Mouse (Mus musculus) forebrain, embryonic 16.5 days (tissue): Measurements from ENCODE around the gene Esyt3. TPM values are rescaled to one million over a fixed set of nuclear protein-coding genes. Genes with fewer than 3 reads are reported as not detected.

Source experiments
- ATAC-seq: fragments of 200-750 bp; cut with Nextera tagmentation; 2 replicates; pipeline ENCODE4 v1.8.0; 2017; ENCODE audit warnings: mild to moderate bottlenecking, moderate library complexity
- H3K27ac ChIP-seq: fragments of 300-500 bp; sonication (generic); 2 replicates; pipeline ENCODE4 v1.5.1; 2014; ENCODE audit warnings: low read length, control low read depth
- H3K27me3 ChIP-seq: fragments of 300-500 bp; sonication (generic); replicated peaks from 2 replicates; pipeline ENCODE4 v1.6.1; 2014; ENCODE audit warnings: low read length; ENCODE audit not compliant: control insufficient read depth, insufficient read depth
- H3K36me3 ChIP-seq: fragments of 300-500 bp; sonication (generic); 2 replicates; pipeline ENCODE4 v1.6.1; 2014; ENCODE audit not compliant: control insufficient read depth, insufficient read depth
- H3K4me1 ChIP-seq: fragments of 300-500 bp; sonication (generic); replicated peaks from 2 replicates; pipeline ENCODE4 v1.6.1; 2014; ENCODE audit warnings: low read length; ENCODE audit not compliant: control insufficient read depth, insufficient read depth
- H3K4me2 ChIP-seq: fragments of 300-500 bp; sonication (generic); 2 replicates; pipeline ENCODE4 v1.6.1; 2014; ENCODE audit warnings: mild to moderate bottlenecking, low read length, control low read depth
- H3K4me3 ChIP-seq: fragments of 300-500 bp; sonication (generic); replicated peaks from 2 replicates; pipeline ENCODE4 v1.5.1; 2014; ENCODE audit warnings: mild to moderate bottlenecking, low read length, control low read depth
- H3K9ac ChIP-seq: fragments of 300-500 bp; sonication (generic); replicated peaks from 2 replicates; pipeline ENCODE4 v1.6.1; 2014; ENCODE audit warnings: low read depth, low read length, control low read depth
- H3K9me3 ChIP-seq: fragments of 300-500 bp; sonication (generic); 2 replicates; pipeline ENCODE4 v1.6.1; 2016; ENCODE audit warnings: low read length; ENCODE audit not compliant: control insufficient read depth
- WGBS: fragments of 180-500 bp; shearing (Covaris S2); extraction: QIAGEN DNeasy Blood & Tissue Kit; methylation state at CpG from one replicate; pipeline ENCODE4 v1.1.7; 2014; 5-methylcytosine and 5-hydroxymethylcytosine counted together
- polyA plus RNA-seq: library from polyadenylated mRNA; unstranded; fragments of >200 nt; fragmentation: Nextera tagmentation; extraction: Ambion mirVana; gene quantifications from 2 replicates; pipeline ENCODE4 v1.2.1, GENCODE M21; 2015

Gene Esyt3
- polyA plus RNA-seq = 0.55 and 0.66 TPM in 2 replicates

GRCm38 (mm10) chr9:99357921-99358692, at the start of gene Esyt3:
Gene Esyt3, minus strand, starts transcription at chr9:99358557.
- peak within 1 kb of the TSS; percentile 48 for H3K4me3 ChIP-seq
- H3K4me2 ChIP-seq = peak within 1 kb of the TSS; percentile 95
- H3K4me1 ChIP-seq = peaks cover 12% of the 10 kb centered on the region
- H3K27ac ChIP-seq = no peak within 1 kb of the TSS
- no peaks in the 10 kb centered on the region for H3K9me3 ChIP-seq
- H3K9ac ChIP-seq = peak within 1 kb of the TSS; percentile 52
- no peaks in the 10 kb centered on the region for H3K36me3 ChIP-seq
- peaks cover 25% of the 10 kb centered on the region for H3K27me3 ChIP-seq
- under 1% methylated on average over 54 of the region's 66 CpGs for WGBS
- ATAC-seq = peak; percentile 70

- 0 out of 2 replicates have a peak, but pooled peaks have one; percentile 26 for ATAC-seq
- Histone ChIP-seq H3K4me3 (no peak overlapping the region), H3K9ac (no peak overlapping the region), H3K36me3 (no peaks in the 10 kb centered on the region), H3K9me3 (no peaks in the 10 kb centered on the region), H3K27me3 (no peaks in the 10 kb centered on the region), H3K4me2 (no peak overlapping the region), H3K4me1 (peaks cover 8% of the 10 kb centered on the region), H3K27ac (no peak overlapping the region)
- WGBS = 61% methylated on average over 9 of the region's 9 CpGs
Measured at GRCm38 (mm10) chr9:99401288-99401974, 43.1 kb upstream of the Esyt3 start.

GRCm38 (mm10) chr9:99400781-99401180, 42.4 kb upstream of the Esyt3 start:
- Histone ChIP-seq H3K4me3 (no peak overlapping the region), H3K9me3 (no peaks in the 10 kb centered on the region), H3K9ac (no peak overlapping the region), H3K4me2 (no peak overlapping the region), H3K27me3 (no peaks in the 10 kb centered on the region), H3K36me3 (no peaks in the 10 kb centered on the region), H3K4me1 (peaks cover 8% of the 10 kb centered on the region), H3K27ac (no peak overlapping the region)
- ATAC-seq = no peak
- 71% methylated on average over 6 of the region's 6 CpGs for WGBS

- WGBS = 78% methylated on average over 13 of the region's 13 CpGs
- H3K4me2 ChIP-seq = no peak overlapping the region
- no peak for ATAC-seq
Measured at GRCm38 (mm10) chr9:99397056-99397815, 38.9 kb upstream of the Esyt3 start.

GRCm38 (mm10) chr9:99394366-99394765, 36.0 kb upstream of the Esyt3 start:
- Histone ChIP-seq H3K4me1 (peaks cover 3% of the 10 kb centered on the region), H3K27me3 (no peaks in the 10 kb centered on the region), H3K36me3 (peaks cover 6% of the 10 kb centered on the region; the same call in 1 of the 2 replicates), H3K9ac (no peak overlapping the region), H3K4me3 (no peak overlapping the region), H3K9me3 (no peaks in the 10 kb centered on the region), H3K4me2 (no peak overlapping the region), H3K27ac (no peak overlapping the region)
- 78% methylated on average over 11 of the region's 11 CpGs for WGBS
- ATAC-seq = no peak

More at GRCm38 (mm10) chr9:99397056-99397815, 38.9 kb upstream of the Esyt3 start:
- peaks cover 3% of the 10 kb centered on the region; the same call in 1 of the 2 replicates for H3K36me3 ChIP-seq
- peaks cover 8% of the 10 kb centered on the region for H3K4me1 ChIP-seq
- H3K27me3 ChIP-seq = no peaks in the 10 kb centered on the region
- no peak overlapping the region for H3K9ac ChIP-seq
- H3K4me3 ChIP-seq = no peak overlapping the region
- H3K9me3 ChIP-seq = no peaks in the 10 kb centered on the region
- no peak overlapping the region for H3K27ac ChIP-seq

- Histone ChIP-seq H3K27ac (no peak overlapping the region), H3K27me3 (no peaks in the 10 kb centered on the region), H3K4me1 (peaks cover 6% of the 10 kb centered on the region), H3K4me2 (no peak overlapping the region), H3K4me3 (no peak overlapping the region), H3K36me3 (peaks cover 6% of the 10 kb centered on the region; the same call in 1 of the 2 replicates), H3K9me3 (no peaks in the 10 kb centered on the region), H3K9ac (no peak overlapping the region)
- no peak for ATAC-seq
- WGBS = 83% methylated on average over 8 of the region's 8 CpGs
Measured at GRCm38 (mm10) chr9:99393146-99393545, 34.8 kb upstream of the Esyt3 start.

GRCm38 (mm10) chr9:99391557-99391956, 33.2 kb upstream of the Esyt3 start:
- Histone ChIP-seq H3K4me1 (peaks cover 3% of the 10 kb centered on the region; the same call in 1 of the 2 replicates), H3K27ac (no peak overlapping the region), H3K4me3 (no peak overlapping the region), H3K27me3 (no peaks in the 10 kb centered on the region), H3K4me2 (no peak overlapping the region), H3K36me3 (peaks cover 8% of the 10 kb centered on the region; the same call in 1 of the 2 replicates), H3K9me3 (no peaks in the 10 kb centered on the region), H3K9ac (no peak overlapping the region)
- WGBS = 95% methylated on average over 10 of the region's 10 CpGs
- no peak for ATAC-seq

- WGBS = 76% methylated on average over 2 of the region's 2 CpGs
- Histone ChIP-seq H3K4me3 (no peak overlapping the region), H3K4me2 (no peak overlapping the region), H3K4me1 (peaks cover 3% of the 10 kb centered on the region; the same call in 1 of the 2 replicates), H3K9me3 (no peaks in the 10 kb centered on the region), H3K27me3 (no peaks in the 10 kb centered on the region), H3K9ac (no peak overlapping the region), H3K27ac (no peak overlapping the region), H3K36me3 (peaks cover 8% of the 10 kb centered on the region; the same call in 1 of the 2 replicates)
- no peak for ATAC-seq
Measured at GRCm38 (mm10) chr9:99390716-99391115, 32.4 kb upstream of the Esyt3 start.

- Histone ChIP-seq H3K9ac (no peak overlapping the region), H3K4me1 (peaks cover 3% of the 10 kb centered on the region; the same call in 1 of the 2 replicates), H3K36me3 (peaks cover 8% of the 10 kb centered on the region; the same call in 1 of the 2 replicates), H3K4me3 (no peak overlapping the region), H3K9me3 (no peaks in the 10 kb centered on the region), H3K27ac (no peak overlapping the region), H3K4me2 (no peak overlapping the region), H3K27me3 (no peaks in the 10 kb centered on the region)
- ATAC-seq = no peak
- WGBS = 90% methylated on average over 5 of the region's 5 CpGs
Measured at GRCm38 (mm10) chr9:99390201-99390600, 31.8 kb upstream of the Esyt3 start.
